Comparison of ENCODE assay signal across 29 mouse cellular contexts in the genomic region with DNA sequence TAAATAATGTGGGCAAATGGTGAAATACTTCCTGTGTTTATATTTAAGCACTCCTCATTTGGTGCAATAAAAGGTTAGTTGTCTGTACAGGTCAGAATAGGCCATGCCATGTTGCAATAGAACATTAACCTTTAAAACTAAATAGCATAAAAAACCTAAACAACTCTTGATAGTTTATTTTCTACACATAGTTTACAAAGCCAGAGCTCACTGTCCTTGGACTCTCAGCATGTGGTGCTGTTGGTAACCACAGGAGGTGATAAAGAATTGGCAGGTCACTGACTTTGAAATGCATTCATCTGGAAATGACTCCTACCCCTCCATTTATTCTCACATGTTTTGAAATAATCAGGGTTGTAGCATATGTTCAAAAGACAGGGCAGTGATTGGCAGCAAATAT. TPM values are rescaled to one million over a fixed set of nuclear protein-coding genes. Genes with fewer than 3 reads are reported as not detected.
DNase-seq lines count a peak whose midpoint lies in the region; ATAC-seq lines count a peak whose summit lies in the region.
"Had no signal": no experiment of that assay in that cellular context is flagged by ENCODE, and none has a peak within 500 bp of the region (broad histone marks: within the 10 kb centered on the region; RNA-seq: fewer than 3 reads in every experiment).

No protein-coding gene starts in this region.

- DNase-seq in cerebellum, adult 18-20 months: peak; percentile 8 to 17
- DNase-seq in cerebellum, postnatal 10 days: peak; percentile 57 to 63
- no peak for DNase-seq in kidney, postnatal 36 days
- DNase-seq in kidney, postnatal 14 days: no peak
- DNase-seq: adrenal gland, adult 2 months; adrenal gland, postnatal 36 days; B cell, adult 2 months; embryo, embryonic 11 days; gastrocnemius, postnatal 25 days; heart, adult 18-20 months; lung, postnatal 4 days; right cerebral cortex, postnatal 4 days; thymus, postnatal 4 days had no signal

- ATAC-seq in liver, embryonic 16.5 days (ENCODE audit: low read depth): peak; percentile 51; the same call in 1 of the 2 replicates
- ATAC-seq in liver, embryonic 12.5 days: no peak
- ATAC-seq in kidney, embryonic 15.5 days (replicated peaks; ENCODE audit: low FRiP score): no peak
- ATAC-seq: activated CD4-positive, CD25-positive, alpha-beta regulatory T cell, adult 4 months; forebrain, embryonic 15.5 days; intestine, postnatal 0 days had no signal

- H3K4me2 ChIP-seq in liver, embryonic 16.5 days (ENCODE audit: low read depth, low read length): no peak overlapping the region
- H3K4me2 ChIP-seq in liver, embryonic 12.5 days: no peak overlapping the region
- H3K4me2 ChIP-seq in kidney, embryonic 15.5 days: no peak overlapping the region
- H3K4me2 ChIP-seq: embryonic facial prominence, embryonic 13.5 days; forebrain, embryonic 15.5 days; heart, embryonic 11.5 days; hindbrain, embryonic 14.5 days; limb, embryonic 12.5 days; midbrain, embryonic 12.5 days; neural tube, embryonic 12.5 days had no signal

- H3K4me1 ChIP-seq in liver, embryonic 16.5 days (ENCODE audit: control insufficient read depth, low read depth, low read length): no peaks in the 10 kb centered on the region
- no peaks in the 10 kb centered on the region for H3K4me1 ChIP-seq in liver, embryonic 12.5 days
- H3K4me1 ChIP-seq in kidney, embryonic 15.5 days: no peaks in the 10 kb centered on the region
- H3K4me1 ChIP-seq: embryonic facial prominence, embryonic 13.5 days; forebrain, embryonic 10.5 days; forebrain, embryonic 15.5 days; limb, embryonic 12.5 days; megakaryocyte, embryonic 14.5 days; midbrain, embryonic 12.5 days; neural tube, embryonic 12.5 days had no signal

- H3K9ac ChIP-seq in liver, embryonic 16.5 days (ENCODE audit: low read depth, low read length): no peak overlapping the region
- H3K9ac ChIP-seq in liver, embryonic 12.5 days: no peak overlapping the region
- no peak overlapping the region for H3K9ac ChIP-seq in kidney, embryonic 15.5 days
- H3K9ac ChIP-seq: embryonic facial prominence, embryonic 13.5 days; forebrain, embryonic 15.5 days; hindbrain, embryonic 14.5 days; limb, embryonic 12.5 days; liver, embryonic 14.5 days; midbrain, embryonic 12.5 days; neural tube, embryonic 12.5 days had no signal

- no peak overlapping the region for H3K27ac ChIP-seq in liver, embryonic 16.5 days (ENCODE audit: low read length)
- no peak overlapping the region for H3K27ac ChIP-seq in liver, embryonic 12.5 days
- no peak overlapping the region for H3K27ac ChIP-seq in kidney, embryonic 15.5 days
- H3K27ac ChIP-seq: embryonic facial prominence, embryonic 13.5 days; forebrain, embryonic 10.5 days; forebrain, embryonic 15.5 days; hindbrain, embryonic 14.5 days; limb, embryonic 12.5 days; liver, embryonic 14.5 days; midbrain, embryonic 12.5 days; neural tube, embryonic 12.5 days had no signal

- no peaks in the 10 kb centered on the region for H3K9me3 ChIP-seq in liver, embryonic 16.5 days (replicated peaks; ENCODE audit: control insufficient read depth, low read length)
- H3K9me3 ChIP-seq in liver, embryonic 12.5 days (replicated peaks): no peaks in the 10 kb centered on the region
- no peaks in the 10 kb centered on the region for H3K9me3 ChIP-seq in kidney, embryonic 15.5 days (replicated peaks)
- H3K9me3 ChIP-seq: embryonic facial prominence, embryonic 13.5 days; forebrain, embryonic 10.5 days; forebrain, embryonic 15.5 days; limb, embryonic 12.5 days; megakaryocyte, embryonic 14.5 days; midbrain, embryonic 12.5 days; neural tube, embryonic 12.5 days had no signal

- no peaks in the 10 kb centered on the region for H3K27me3 ChIP-seq in liver, embryonic 16.5 days (ENCODE audit: control insufficient read depth, insufficient read depth, low read depth, low read length)
- H3K27me3 ChIP-seq in liver, embryonic 12.5 days (replicated peaks): no peaks in the 10 kb centered on the region
- no peaks in the 10 kb centered on the region for H3K27me3 ChIP-seq in kidney, embryonic 15.5 days
- H3K27me3 ChIP-seq: embryonic facial prominence, embryonic 13.5 days; forebrain, embryonic 15.5 days; limb, embryonic 12.5 days; megakaryocyte, embryonic 14.5 days; midbrain, embryonic 12.5 days; neural tube, embryonic 12.5 days had no signal

- H3K36me3 ChIP-seq in liver, embryonic 16.5 days (ENCODE audit: control insufficient read depth, insufficient read depth): no peaks in the 10 kb centered on the region
- H3K36me3 ChIP-seq in liver, embryonic 12.5 days: no peaks in the 10 kb centered on the region
- H3K36me3 ChIP-seq in kidney, embryonic 15.5 days: no peaks in the 10 kb centered on the region
- H3K36me3 ChIP-seq: embryonic facial prominence, embryonic 13.5 days; forebrain, embryonic 10.5 days; forebrain, embryonic 15.5 days; midbrain, embryonic 12.5 days; neural tube, embryonic 12.5 days had no signal

- H3K4me3 ChIP-seq in liver, embryonic 16.5 days (ENCODE audit: low read depth, low read length): no peak overlapping the region
- H3K4me3 ChIP-seq in liver, embryonic 12.5 days: no peak overlapping the region
- no peak overlapping the region for H3K4me3 ChIP-seq in kidney, embryonic 15.5 days (replicated peaks)
- H3K4me3 ChIP-seq: embryonic facial prominence, embryonic 13.5 days; forebrain, embryonic 10.5 days; forebrain, embryonic 15.5 days; limb, embryonic 12.5 days; megakaryocyte, embryonic 14.5 days; midbrain, embryonic 12.5 days; myocyte; neural tube, embryonic 12.5 days had no signal

RNA-seq across cellular contexts. Expression of gene Meox2, which starts 59.4 kb away (rescaled TPM):
- polyA plus RNA-seq in liver, embryonic 16.5 days (2015; fragmentation: Nextera tagmentation; extraction: Ambion mirVana): 0.15 and 0.40 TPM in 2 replicates
- 0.41 and 0.61 TPM in 2 replicates for polyA plus RNA-seq in liver, embryonic 12.5 days (2016; fragmentation: Nextera tagmentation; extraction: Ambion mirVana)
- 12.9 and 13.3 TPM in 2 replicates for polyA plus RNA-seq in kidney, embryonic 15.5 days (2015; fragmentation: Nextera tagmentation; extraction: Ambion mirVana)
- polyA plus RNA-seq: activated CD4-positive, CD25-positive, alpha-beta regulatory T cell, adult 4 months had no signal

Comparison
In these comparisons a context has a peak if more than half of its experiments do, and no peak if none do; other contexts are left out.
1. DNase-seq: peak in cerebellum, adult 18-20 months (2 of 2) and cerebellum, postnatal 10 days (2 of 2); none in kidney, postnatal 36 days (0 of 2) and kidney, postnatal 14 days (single experiment).